Mouse (Mus musculus) MEL (cell line): ENCODE measurements around the gene Spast. TPM values are rescaled to one million over a fixed set of nuclear protein-coding genes. Genes with fewer than 3 reads are reported as not detected.

Source experiments
- DNase-seq: peaks from one replicate; pipeline ENCODE4 v3.0.0; 2011; ENCODE audit warnings: low read depth, low spot score
- H3K27ac ChIP-seq: 2 replicates; pipeline ENCODE4 v1.5.1; 2012; ENCODE audit warnings: low read depth, mild to moderate bottlenecking, control low read depth, low read length, moderate library complexity; ENCODE audit not compliant: control insufficient read depth
- H3K27me3 ChIP-seq, 2 experiments: fragments of 150-350 bp in 1 of 2; sonication (generic) in 1 of 2; 2 replicates each; pipeline ENCODE4 v1.6.1; 2012; ENCODE audit warnings: low read length in 2 of 2, mild to moderate bottlenecking in 2 of 2, improper control_type of control experiment in 1 of 2, moderate library complexity in 1 of 2; ENCODE audit not compliant: insufficient read depth in 2 of 2, control insufficient read depth in 1 of 2
- H3K36me3 ChIP-seq, 2 experiments: 2 replicates each; pipeline ENCODE4 v1.6.1; 2012 to 2014; ENCODE audit warnings: low read length in 2 of 2, improper control_type of control experiment in 1 of 2, inconsistent platforms in 1 of 2, mild to moderate bottlenecking in 1 of 2; ENCODE audit not compliant: insufficient read depth in 2 of 2, control insufficient read depth in 1 of 2
- H3K4me1 ChIP-seq, 2 experiments: fragments of 150-350 bp in 1 of 2; sonication (generic) in 1 of 2; 2 replicates each; pipeline ENCODE4 v1.6.1; 2012; ENCODE audit warnings: low read length in 2 of 2, improper control_type of control experiment in 1 of 2, mild to moderate bottlenecking in 1 of 2; ENCODE audit not compliant: insufficient read depth in 2 of 2, control insufficient read depth in 1 of 2
- H3K4me3 ChIP-seq, 2 experiments: fragments of 150-350 bp in 1 of 2; sonication (generic) in 1 of 2; 2 replicates each; pipeline ENCODE4 v1.5.1; 2012; ENCODE audit warnings: low read depth in 2 of 2, low read length in 2 of 2, mild to moderate bottlenecking in 2 of 2, moderate library complexity in 2 of 2, control low read depth in 1 of 2, improper control_type of control experiment in 1 of 2; ENCODE audit not compliant: control insufficient read depth in 1 of 2, insufficient read depth in 1 of 2
- H3K79me2 ChIP-seq: 2 replicates; pipeline ENCODE4 v1.6.1; 2012; ENCODE audit warnings: mild to moderate bottlenecking, low read length, moderate library complexity; ENCODE audit not compliant: control insufficient read depth, poor library complexity, insufficient read depth
- H3K9ac ChIP-seq: 2 replicates; pipeline ENCODE4 v1.6.1; 2012; ENCODE audit warnings: low read depth, mild to moderate bottlenecking, control low read depth, low read length, moderate library complexity; ENCODE audit not compliant: control insufficient read depth, poor library complexity, severe bottlenecking
- H3K9me3 ChIP-seq: fragments of 150-350 bp; sonication (generic); replicated peaks from 2 replicates; pipeline ENCODE4 v1.6.1; 2012; ENCODE audit warnings: mild to moderate bottlenecking, low read length, improper control_type of control experiment, moderate library complexity; ENCODE audit not compliant: insufficient read depth
- BHLHE40 ChIP-seq: IDR thresholded peaks from 2 replicates; pipeline ENCODE4 v1.6.1; 2012; ENCODE audit warnings: low read depth, mild to moderate bottlenecking, inconsistent platforms, low read length, improper control_type of control experiment, borderline replicate concordance
- CTCF ChIP-seq, 3 experiments: IDR thresholded peaks in 2 of 3; conservative IDR thresholded peaks in 1 of 3; 2 replicates each; pipeline ENCODE4 v1.5.1; 2011 to 2012; ENCODE audit warnings: low read length in 3 of 3, low read depth in 2 of 3, mild to moderate bottlenecking in 2 of 3, improper control_type of control experiment in 1 of 3, inconsistent platforms in 1 of 3, mixed read lengths in 1 of 3, moderate library complexity in 1 of 3; ENCODE audit not compliant: control insufficient read depth in 1 of 3, insufficient read depth in 1 of 3, poor library complexity in 1 of 3, severe bottlenecking in 1 of 3
- E2F4 ChIP-seq: IDR thresholded peaks from 2 replicates; pipeline ENCODE4 v1.6.1; 2011; ENCODE audit warnings: low read depth, low read length, improper control_type of control experiment, borderline replicate concordance
- EP300 ChIP-seq, 2 experiments: IDR thresholded peaks; 2 replicates each; pipeline ENCODE4 v1.6.1; 2011; ENCODE audit warnings: improper control_type of control experiment in 2 of 2, low read length in 2 of 2, low read depth in 1 of 2, mild to moderate bottlenecking in 1 of 2
- GATA1 ChIP-seq: IDR thresholded peaks from 2 replicates; pipeline ENCODE4 v1.6.1; 2011; ENCODE audit warnings: low read depth, low read length, improper control_type of control experiment
- HCFC1 ChIP-seq: IDR thresholded peaks from 2 replicates; pipeline ENCODE4 v1.6.1; 2012; ENCODE audit warnings: low read depth, mild to moderate bottlenecking, inconsistent platforms, low read length, improper control_type of control experiment, moderate library complexity
- MAFK ChIP-seq: IDR thresholded peaks from 2 replicates; pipeline ENCODE4 v1.6.1; 2011; ENCODE audit warnings: low read depth, mild to moderate bottlenecking, low read length, improper control_type of control experiment, borderline replicate concordance
- MAX ChIP-seq: IDR thresholded peaks from 2 replicates; pipeline ENCODE4 v1.6.1; 2011; ENCODE audit warnings: low read length, improper control_type of control experiment
- MAZ ChIP-seq: IDR thresholded peaks from 2 replicates; pipeline ENCODE4 v1.6.1; 2012; ENCODE audit warnings: low read depth, mild to moderate bottlenecking, inconsistent platforms, low read length, improper control_type of control experiment
- MEF2A ChIP-seq: IDR thresholded peaks from 2 replicates; pipeline ENCODE4 v1.6.1; 2014; ENCODE audit warnings: low read depth, mild to moderate bottlenecking, inconsistent platforms, low read length, improper control_type of control experiment; ENCODE audit not compliant: poor library complexity, insufficient replicate concordance, severe bottlenecking; ENCODE audit errors: extremely low read depth
- MXI1 ChIP-seq: IDR thresholded peaks from 2 replicates; pipeline ENCODE4 v1.6.1; 2011; ENCODE audit warnings: mild to moderate bottlenecking, low read depth, low read length, improper control_type of control experiment
- MYC ChIP-seq: IDR thresholded peaks from 2 replicates; pipeline ENCODE4 v1.6.1; 2011; ENCODE audit warnings: low read depth, mild to moderate bottlenecking, low read length, improper control_type of control experiment, moderate library complexity
- NELFE ChIP-seq: IDR thresholded peaks from 2 replicates; pipeline ENCODE4 v1.6.1; 2011; ENCODE audit warnings: low read depth, low read length, improper control_type of control experiment
- NRF1 ChIP-seq: IDR thresholded peaks from 2 replicates; pipeline ENCODE4 v1.6.1; 2014; ENCODE audit warnings: low read depth, mild to moderate bottlenecking, inconsistent platforms, low read length, improper control_type of control experiment, moderate library complexity; ENCODE audit not compliant: poor library complexity, insufficient read depth, severe bottlenecking
- POLR2A ChIP-seq, 2 experiments: IDR thresholded peaks; 2 replicates each; pipeline ENCODE4 v1.6.1; 2011 to 2012; ENCODE audit warnings: low read length in 2 of 2, mild to moderate bottlenecking in 2 of 2, control low read depth in 1 of 2, improper control_type of control experiment in 1 of 2, low read depth in 1 of 2, moderate library complexity in 1 of 2; ENCODE audit not compliant: control insufficient read depth in 1 of 2, insufficient read depth in 1 of 2, poor library complexity in 1 of 2
- RAD21 ChIP-seq: IDR thresholded peaks from 2 replicates; pipeline ENCODE4 v1.6.1; 2011; ENCODE audit warnings: mild to moderate bottlenecking, low read depth, low read length, improper control_type of control experiment
- SIN3A ChIP-seq: IDR thresholded peaks from 2 replicates; pipeline ENCODE4 v1.6.1; 2012; ENCODE audit warnings: low read length, improper control_type of control experiment, inconsistent platforms
- SMC3 ChIP-seq: IDR thresholded peaks from 2 replicates; pipeline ENCODE4 v1.6.1; 2011; ENCODE audit warnings: low read depth, low read length, improper control_type of control experiment
- TAL1 ChIP-seq: IDR thresholded peaks from 2 replicates; pipeline ENCODE4 v1.6.1; 2012; ENCODE audit warnings: mild to moderate bottlenecking, inconsistent platforms, low read length, moderate library complexity, mixed read lengths
- TBP ChIP-seq: IDR thresholded peaks from 2 replicates; pipeline ENCODE4 v1.8.0; 2011; ENCODE audit warnings: low read depth, low read length, improper control_type of control experiment
- UBTF ChIP-seq: IDR thresholded peaks from 2 replicates; pipeline ENCODE4 v1.6.1; 2012; ENCODE audit warnings: low read depth, mild to moderate bottlenecking, inconsistent platforms, low read length, improper control_type of control experiment, moderate library complexity, borderline replicate concordance; ENCODE audit not compliant: insufficient read depth
- USF1 ChIP-seq: IDR thresholded peaks from 2 replicates; pipeline ENCODE4 v1.6.1; 2014; ENCODE audit warnings: low read depth, mild to moderate bottlenecking, inconsistent platforms, low read length, improper control_type of control experiment, moderate library complexity
- ZC3H11A ChIP-seq: IDR thresholded peaks from 2 replicates; pipeline ENCODE4 v1.6.1; 2012; ENCODE audit warnings: low read depth, mild to moderate bottlenecking, inconsistent platforms, low read length, improper control_type of control experiment
- ZKSCAN1 ChIP-seq: IDR thresholded peaks from 2 replicates; pipeline ENCODE4 v1.6.1; 2012; ENCODE audit warnings: low read depth, mild to moderate bottlenecking, inconsistent platforms, low read length, improper control_type of control experiment, moderate library complexity
- ZNF384 ChIP-seq: IDR thresholded peaks from 2 replicates; pipeline ENCODE4 v1.6.1; 2012; ENCODE audit warnings: low read depth, mild to moderate bottlenecking, inconsistent platforms, low read length, improper control_type of control experiment
- polyA plus RNA-seq, 2 experiments: library from polyadenylated mRNA; stranded (reverse) in 1 of 2; unstranded in 1 of 2; fragments of >175 nt in 1 of 2; fragments of >200 nt in 1 of 2; gene quantifications; 2 replicates each; pipeline versions ENCODE4 v1.2.1 to v1.2.4; 2012; ENCODE audit warnings: low replicate concordance in 2 of 2, low read depth in 1 of 2; ENCODE audit not compliant: insufficient read length in 2 of 2, insufficient read depth in 1 of 2, missing spikeins in 1 of 2
- total RNA-seq: library from RNA; depleted of rRNA; stranded (reverse); fragments of 300-350 nt; gene quantifications from 2 replicates; pipeline ENCODE4 v1.2.3, GENCODE M21; 2012

Spast gene
- total and polyA plus RNA-seq, 3 experiments = 29.0 to 35.2 TPM; not detected in 1

DNA sequence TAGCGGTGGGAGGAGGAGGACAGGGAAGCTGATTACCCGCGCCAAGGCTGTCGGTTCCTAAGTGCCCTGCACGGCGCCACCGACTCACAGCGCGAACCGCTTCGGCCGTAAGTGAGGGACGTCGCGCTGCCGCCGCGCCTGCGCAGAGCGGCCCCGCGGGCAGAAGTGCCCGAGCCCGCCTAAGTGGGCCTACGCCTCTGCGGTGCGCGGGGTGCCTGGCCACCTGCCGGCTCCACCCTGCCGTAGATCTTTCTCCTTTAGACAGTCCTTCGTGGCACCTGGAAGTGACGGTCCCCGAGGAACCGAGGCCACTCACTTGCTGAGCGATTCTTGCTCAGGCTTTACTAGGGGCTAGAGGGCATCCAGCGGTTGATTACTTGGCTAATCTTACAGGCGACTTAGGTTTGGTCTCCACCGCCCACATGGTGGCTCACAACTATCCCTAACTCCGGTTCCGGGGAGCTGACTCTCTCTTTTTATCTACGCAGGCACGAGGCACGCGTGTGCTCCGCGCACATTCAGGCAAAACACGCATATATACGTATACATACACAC is 22.4 kb upstream of the Spast start (continued):
- peak; percentile 92 for TF ChIP-seq NRF1
- TF ChIP-seq RAD21 = no peak
- TF ChIP-seq USF1 = 0 out of 2 replicates have a peak, but pooled peaks have one; percentile 16
- TF ChIP-seq NELFE = peak; percentile 96
- TF ChIP-seq SMC3 = no peak
- peak; percentile 53; the same call in 1 of the 2 replicates for TF ChIP-seq E2F4
- TF ChIP-seq MAX = peak; percentile 92
- TF ChIP-seq GATA1 = no peak
- peak; percentile 38 for TF ChIP-seq SIN3A

DNA sequence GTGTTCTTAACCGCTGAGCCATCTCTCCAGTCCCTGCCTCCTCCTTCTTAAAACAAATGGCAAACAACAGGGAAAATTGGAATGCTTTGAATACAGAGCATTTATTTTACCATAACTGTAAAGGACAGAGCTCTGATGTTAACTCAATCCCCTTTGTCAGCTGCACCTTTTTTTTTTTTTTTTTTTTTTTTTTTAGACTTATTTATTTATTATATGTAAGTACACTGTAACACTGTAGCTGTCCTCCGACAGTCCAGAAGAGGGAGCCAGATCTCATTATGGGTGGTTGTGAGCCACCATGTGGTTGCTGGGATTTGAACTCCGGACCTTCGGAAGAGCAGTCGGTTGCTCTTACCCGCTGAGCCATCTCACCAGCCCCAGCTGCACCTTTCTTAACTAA is 20.1 kb upstream of the Spast start:
- no peak for DNase-seq
- H3K27me3 ChIP-seq = no peaks in the 10 kb centered on the region
- H3K36me3 ChIP-seq = peaks cover 0 to 15% of the 10 kb centered on the region in 2 experiments; a peak in 3 of 4 replicates
- H3K27ac ChIP-seq = no peak overlapping the region
- peaks cover 21% of the 10 kb centered on the region for H3K79me2 ChIP-seq
- no peaks in the 10 kb centered on the region for H3K9me3 ChIP-seq
- H3K4me3 ChIP-seq = no peak overlapping the region
- TF ChIP-seq NELFE = no peak
- no peak for TF ChIP-seq TBP
- TF ChIP-seq EP300 (IDR thresholded peaks at IDR 0.05; ENCODE audit: low read depth in 1 of 2, low read length in 2 of 2) = no peak
- TF ChIP-seq MAX = no peak
- TF ChIP-seq UBTF = no peak
- no peak for TF ChIP-seq ZNF384
- TF ChIP-seq MXI1 = no peak
- H3K9ac ChIP-seq = no peak overlapping the region
- peaks cover 4 to 6% of the 10 kb centered on the region in 2 experiments; a peak in 3 of 4 replicates for H3K4me1 ChIP-seq

GRCm38 (mm10) chr17:74322400-74323054 is 16.3 kb upstream of the Spast start:
- Histone ChIP-seq H3K36me3 (no peaks in the 10 kb centered on the region; a peak in 1 of 4 replicates), H3K27ac (no peak overlapping the region), H3K4me3 (no peak overlapping the region), H3K9me3 (no peaks in the 10 kb centered on the region), H3K79me2 (no peaks in the 10 kb centered on the region), H3K9ac (no peak overlapping the region), H3K27me3 (no peaks in the 10 kb centered on the region), H3K4me1 (peaks cover 0 to 4% of the 10 kb centered on the region in 2 experiments; a peak in 1 of 4 replicates)
- DNase-seq = no peak
- TF ChIP-seq POLR2A (IDR thresholded peaks at IDR 0.05; ENCODE audit: control insufficient read depth in 1 of 2, insufficient read depth in 1 of 2, low read depth in 1 of 2, low read length in 2 of 2, poor library complexity in 1 of 2) (no peak), MAFK (no peak), MXI1 (no peak), MAZ (peak; percentile 43; the same call in 1 of the 2 replicates), MYC (no peak), HCFC1 (no peak), E2F4 (no peak), NRF1 (no peak), BHLHE40 (no peak), TAL1 (no peak), SMC3 (peak; percentile 11; the same call in 1 of the 2 replicates), EP300 (IDR thresholded peaks at IDR 0.05; ENCODE audit: low read depth in 1 of 2, low read length in 2 of 2) (no peak), TBP (no peak), NELFE (no peak), GATA1 (no peak), ZC3H11A (peak; percentile 8; the same call in 1 of the 2 replicates), ZKSCAN1 (no peak), RAD21 (peak; percentile 37), CTCF (IDR thresholded peaks at IDR 0.05 in 2 of 3, conservative IDR thresholded peaks at IDR 0.05 in 1 of 3; ENCODE audit: control insufficient read depth in 1 of 3, insufficient read depth in 1 of 3, low read depth in 2 of 3, low read length in 3 of 3, poor library complexity in 1 of 3, severe bottlenecking in 1 of 3) (peak in 2 of 3 experiments; percentile 40; a peak in 4 of 6 replicates), USF1 (no peak), SIN3A (0 out of 2 replicates have a peak, but pooled peaks have one; percentile 17), MEF2A (no peak)
